Mouse (Mus musculus) CH12.LX (cell line): ENCODE data around the gene Aup1. TPM values are rescaled to one million over a fixed set of nuclear protein-coding genes. Genes with fewer than 3 reads are reported as not detected.
A peak's percentile ranks its signal among the peaks of the same experiment; 100 is the strongest.

ENCODE experiments used
- DNase-seq: peaks from one replicate; pipeline ENCODE4 v3.0.0-alpha.2; 2013; ENCODE audit errors: extremely low read depth
- H3K27ac ChIP-seq: 2 replicates; pipeline ENCODE4 v1.5.1; 2012; ENCODE audit warnings: low read depth, mild to moderate bottlenecking, control low read depth, moderate library complexity; ENCODE audit not compliant: insufficient read depth
- H3K27me3 ChIP-seq: replicated peaks from 2 replicates; pipeline ENCODE3; 2012; ENCODE audit warnings: inconsistent platforms
- H3K36me3 ChIP-seq, 2 experiments: replicated peaks in 1 of 2; 2 replicates each; pipeline versions ENCODE3 to v1.6.1; 2012; ENCODE audit warnings: inconsistent platforms in 1 of 2, low read length in 1 of 2, mild to moderate bottlenecking in 1 of 2, mixed read lengths in 1 of 2, moderate library complexity in 1 of 2; ENCODE audit not compliant: control insufficient read depth in 1 of 2, insufficient read depth in 1 of 2
- H3K4me1 ChIP-seq, 2 experiments: 2 replicates each; pipeline ENCODE4 v1.6.1; 2012; ENCODE audit warnings: inconsistent platforms in 1 of 2, moderate library complexity in 1 of 2; ENCODE audit not compliant: insufficient read depth in 2 of 2, control insufficient read depth in 1 of 2
- H3K4me2 ChIP-seq: 2 replicates; pipeline ENCODE4 v1.6.1; 2012; ENCODE audit warnings: low read depth, mild to moderate bottlenecking, control low read depth; ENCODE audit not compliant: poor library complexity, insufficient read depth, severe bottlenecking
- H3K4me3 ChIP-seq, 3 experiments: fragments of 150-350 bp in 1 of 3; sonication (generic) in 1 of 3; replicated peaks in 1 of 3; 2 replicates each; pipeline versions ENCODE3 to v1.5.1; 2011 to 2012; ENCODE audit warnings: low read depth in 2 of 3, low read length in 2 of 3, mild to moderate bottlenecking in 2 of 3, moderate library complexity in 2 of 3, control low read depth in 1 of 3, improper control_type of control experiment in 1 of 3, inconsistent platforms in 1 of 3, mixed read lengths in 1 of 3; ENCODE audit not compliant: poor library complexity in 1 of 3
- H3K79me2 ChIP-seq: replicated peaks from 2 replicates; pipeline ENCODE4 v1.6.1; 2012; ENCODE audit warnings: mild to moderate bottlenecking, moderate library complexity; ENCODE audit not compliant: control insufficient read depth, poor library complexity, insufficient read depth, severe bottlenecking; ENCODE audit errors: extremely low read depth
- H3K9ac ChIP-seq: 2 replicates; pipeline ENCODE4 v1.6.1; 2012; ENCODE audit warnings: low read depth, mild to moderate bottlenecking, control low read depth, moderate library complexity; ENCODE audit not compliant: insufficient read depth
- H3K9me3 ChIP-seq: replicated peaks from 2 replicates; pipeline ENCODE3; 2012; ENCODE audit warnings: low read length, inconsistent platforms, mixed read lengths
- CHD1 ChIP-seq: IDR thresholded peaks from 2 replicates; pipeline ENCODE4 v1.6.1; 2012; ENCODE audit warnings: low read depth, low read length, improper control_type of control experiment, inconsistent platforms
- CHD2 ChIP-seq: IDR thresholded peaks from 2 replicates; pipeline ENCODE4 v1.6.1; 2011; ENCODE audit warnings: low read length, improper control_type of control experiment
- ELF1 ChIP-seq: IDR thresholded peaks from 2 replicates; pipeline ENCODE4 v1.6.1; 2014; ENCODE audit warnings: low read depth, mild to moderate bottlenecking, inconsistent platforms, low read length, improper control_type of control experiment
- ETS1 ChIP-seq: conservative IDR thresholded peaks from 2 replicates; pipeline ENCODE4 v1.6.1; 2012; ENCODE audit warnings: low read depth, mild to moderate bottlenecking, inconsistent platforms, low read length, improper control_type of control experiment, moderate library complexity
- GABPA ChIP-seq: IDR thresholded peaks from 2 replicates; pipeline ENCODE4 v1.6.1; 2012; ENCODE audit warnings: low read depth, low read length, improper control_type of control experiment, inconsistent platforms; ENCODE audit not compliant: insufficient replicate concordance
- HCFC1 ChIP-seq: IDR thresholded peaks from 2 replicates; pipeline ENCODE4 v1.6.1; 2012; ENCODE audit warnings: low read depth, mild to moderate bottlenecking, inconsistent platforms, low read length, improper control_type of control experiment
- IRF4 ChIP-seq: IDR thresholded peaks from 2 replicates; pipeline ENCODE4 v1.6.1; 2014; ENCODE audit warnings: low read depth, mild to moderate bottlenecking, inconsistent platforms, low read length, improper control_type of control experiment
- JUN ChIP-seq: IDR thresholded peaks from 2 replicates; pipeline ENCODE4 v1.6.1; 2011; ENCODE audit warnings: low read depth, mild to moderate bottlenecking, low read length, improper control_type of control experiment, moderate library complexity; ENCODE audit not compliant: insufficient read depth
- JUND ChIP-seq: conservative IDR thresholded peaks from 2 replicates; pipeline ENCODE4 v1.6.1; 2011; ENCODE audit warnings: low read depth, low read length, improper control_type of control experiment
- KAT2A ChIP-seq: IDR thresholded peaks from 2 replicates; pipeline ENCODE4 v1.6.1; 2012; ENCODE audit warnings: low read length, improper control_type of control experiment, inconsistent platforms; ENCODE audit not compliant: insufficient replicate concordance
- MAFK ChIP-seq: IDR thresholded peaks from 2 replicates; pipeline ENCODE4 v1.6.1; 2011; ENCODE audit warnings: low read length, improper control_type of control experiment; ENCODE audit not compliant: insufficient replicate concordance
- MXI1 ChIP-seq: IDR thresholded peaks from 2 replicates; pipeline ENCODE4 v1.6.1; 2011; ENCODE audit warnings: mild to moderate bottlenecking, low read depth, low read length, improper control_type of control experiment
- MYC ChIP-seq: IDR thresholded peaks from 2 replicates; pipeline ENCODE4 v1.6.1; 2011; ENCODE audit warnings: low read depth, mild to moderate bottlenecking, improper control_type of control experiment, low read length
- NRF1 ChIP-seq: IDR thresholded peaks from 2 replicates; pipeline ENCODE4 v1.6.1; 2014; ENCODE audit warnings: low read depth, mild to moderate bottlenecking, inconsistent platforms, low read length, improper control_type of control experiment, moderate library complexity
- PAX5 ChIP-seq: IDR thresholded peaks from 2 replicates; pipeline ENCODE4 v1.6.1; 2012; ENCODE audit warnings: low read length, inconsistent platforms, mixed read lengths
- SIN3A ChIP-seq: IDR thresholded peaks from 2 replicates; pipeline ENCODE4 v1.6.1; 2012; ENCODE audit warnings: low read length, improper control_type of control experiment, inconsistent platforms
- SMC3 ChIP-seq: IDR thresholded peaks from 2 replicates; pipeline ENCODE4 v1.6.1; 2011; ENCODE audit warnings: low read depth, low read length, improper control_type of control experiment
- TBP ChIP-seq: conservative IDR thresholded peaks from 2 replicates; pipeline ENCODE4 v1.6.1; 2011; ENCODE audit warnings: low read depth, low read length, improper control_type of control experiment
- USF1 ChIP-seq: IDR thresholded peaks from 2 replicates; pipeline ENCODE4 v1.6.1; 2014; ENCODE audit warnings: low read depth, mild to moderate bottlenecking, inconsistent platforms, low read length, improper control_type of control experiment
- ZC3H11A ChIP-seq: IDR thresholded peaks from 2 replicates; pipeline ENCODE4 v1.6.1; 2012; ENCODE audit warnings: low read depth, mild to moderate bottlenecking, inconsistent platforms, low read length, improper control_type of control experiment
- ZKSCAN1 ChIP-seq: IDR thresholded peaks from 2 replicates; pipeline ENCODE4 v1.6.1; 2012; ENCODE audit warnings: low read depth, inconsistent platforms, low read length, improper control_type of control experiment, borderline replicate concordance
- ZMIZ1 ChIP-seq: IDR thresholded peaks from 2 replicates; pipeline ENCODE4 v1.6.1; 2012; ENCODE audit warnings: low read depth, mild to moderate bottlenecking, inconsistent platforms, low read length, improper control_type of control experiment
- dilution Hi-C: fragments of 300-500 bp; cut with MboI; formaldehyde crosslinking; loops from 2 replicates; pipeline ENCODE4 v1.14.3; 2020; ENCODE audit warnings: low sequenced_read_pairs; ENCODE audit not compliant: extremely low pct_unique_long_range_greater_than_20kb, extremely low pct_ligation_motif_present
- in situ Hi-C: fragments of 300-500 bp; cut with MboI; formaldehyde crosslinking; loops from 3 replicates; pipeline ENCODE4 v1.14.3; 2019; ENCODE audit warnings: low sequenced_read_pairs, low pct_ligation_motif_present, low pct_unique_long_range_greater_than_20kb, mixed read lengths
- polyA plus RNA-seq: library from polyadenylated mRNA; unstranded; fragments of >175 nt; gene quantifications from 2 replicates; pipeline ENCODE4 v1.2.1, GENCODE M21; 2012; ENCODE audit warnings: low read depth; ENCODE audit not compliant: insufficient read length
- total RNA-seq, 2 experiments: library from RNA; depleted of rRNA; stranded (reverse); fragments of 300-350 nt in 1 of 2; fragments of >200 nt in 1 of 2; gene quantifications; 2 replicates each; pipeline ENCODE4 v1.2.3; 2012 to 2014

Gene Aup1
- total and polyA plus RNA-seq, 3 experiments = 119 to 324 (median 240) TPM

GRCm38 (mm10) chr6:83038496-83039012 is 15.8 kb upstream of the Aup1 start (continued):
- TF ChIP-seq JUN (no peak), MYC (no peak), SIN3A (peak; percentile 45; the same call in 1 of the 2 replicates), ELF1 (peak; percentile 37; the same call in 1 of the 2 replicates), MXI1 (peak; percentile 37; the same call in 1 of the 2 replicates), CHD2 (peak; percentile 97), SMC3 (no peak), CHD1 (no peak), NRF1 (peak; percentile 91), USF1 (no peak), TBP (0 out of 2 replicates have a peak, but pooled peaks have one; percentile 28)

GRCm38 (mm10) chr6:83040601-83041000 is 13.7 kb upstream of the Aup1 start:
- dilution Hi-C loops (no loop called here), in situ Hi-C loops (loop anchor here (5.0 kb wide), 1 partner anchor 33 kb away; no protein-coding TSS in a partner anchor)
- no peak for DNase-seq
- H3K4me1 ChIP-seq = peaks cover 14 to 60% of the 10 kb centered on the region in 2 experiments
- no peak overlapping the region for H3K4me3 ChIP-seq
- H3K4me2 ChIP-seq = no peak overlapping the region
- H3K36me3 ChIP-seq = no peaks in the 10 kb centered on the region
- H3K9me3 ChIP-seq = no peaks in the 10 kb centered on the region
- H3K27ac ChIP-seq = no peak overlapping the region
- H3K79me2 ChIP-seq = no peaks in the 10 kb centered on the region
- no peak overlapping the region for H3K9ac ChIP-seq
- TF ChIP-seq ELF1 (no peak), JUND (no peak), MXI1 (no peak), KAT2A (no peak), ZC3H11A (no peak), ZKSCAN1 (no peak), ZMIZ1 (no peak), HCFC1 (no peak)
- H3K27me3 ChIP-seq = peaks cover 1% of the 10 kb centered on the region

GRCm38 (mm10) chr6:83043561-83043960 is 10.8 kb upstream of the Aup1 start:
- H3K36me3 ChIP-seq = no peaks in the 10 kb centered on the region
- H3K9me3 ChIP-seq = peaks cover 3% of the 10 kb centered on the region
- TF ChIP-seq ETS1 (no peak), MAFK (no peak), GABPA (no peak), CHD1 (no peak), IRF4 (no peak), KAT2A (no peak), PAX5 (no peak)
- H3K4me1 ChIP-seq = peaks cover 12 to 50% of the 10 kb centered on the region in 2 experiments
- H3K9ac ChIP-seq = no peak overlapping the region
- no peak overlapping the region for H3K4me2 ChIP-seq
- H3K27ac ChIP-seq = no peak overlapping the region
- H3K4me3 ChIP-seq = no peak overlapping the region
- in situ Hi-C loops (loop anchor here (5.0 kb wide), 1 partner anchor 36 kb away; no protein-coding TSS in a partner anchor), dilution Hi-C loops (no loop called here)
- no peaks in the 10 kb centered on the region for H3K27me3 ChIP-seq
- H3K79me2 ChIP-seq = no peaks in the 10 kb centered on the region
- DNase-seq = no peak
